Mouse (Mus musculus) Muller cell, postnatal 12 days (primary cell): Measurements from ENCODE around the gene Gm44579.

Source experiments
- DNase-seq: peaks from one replicate; pipeline ENCODE4 v3.0.0-alpha.2; 2015; ENCODE audit errors: inconsistent ontology term

The Gm44579 gene

GRCm38 (mm10) chr15:98220877-98221276 lies at the start of gene Gm44579, which contains the start of gene Olfr287:
Gene Gm44579, minus strand, starts transcription at chr15:98220977.
Gene Olfr287, minus strand, starts transcription at chr15:98221056.
- no peak for DNase-seq

- no peak for DNase-seq
Observed at GRCm38 (mm10) chr15:98257776-98258175, 37.0 kb upstream of the Gm44579 start.

- no peak for DNase-seq
Observed at GRCm38 (mm10) chr15:98257193-98257592, 36.4 kb upstream of the Gm44579 start, which contains the start of gene H1fnt. Gene H1fnt, minus strand, starts transcription at chr15:98257293.

DNA sequence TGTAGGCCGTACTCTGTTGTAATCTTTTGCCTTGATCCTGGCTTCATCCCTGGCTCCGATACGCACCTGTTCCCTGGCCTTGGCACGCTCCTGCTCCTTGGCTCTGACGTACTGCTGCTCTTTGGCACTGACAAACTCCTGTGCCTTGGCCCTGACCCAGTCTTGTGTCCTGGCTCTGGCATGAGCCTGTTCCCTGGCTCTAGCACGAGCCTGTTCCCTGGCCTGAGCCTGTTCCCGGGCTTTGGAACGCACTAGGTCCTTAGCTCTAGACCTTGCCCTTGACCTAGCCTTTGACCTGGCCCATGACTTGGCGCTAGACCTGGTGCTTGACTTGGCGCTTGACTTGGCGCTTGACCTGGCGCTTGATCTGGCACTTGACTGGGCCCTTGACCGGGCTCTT lies 35.5 kb upstream of the Gm44579 start:
- no peak for DNase-seq

DNA sequence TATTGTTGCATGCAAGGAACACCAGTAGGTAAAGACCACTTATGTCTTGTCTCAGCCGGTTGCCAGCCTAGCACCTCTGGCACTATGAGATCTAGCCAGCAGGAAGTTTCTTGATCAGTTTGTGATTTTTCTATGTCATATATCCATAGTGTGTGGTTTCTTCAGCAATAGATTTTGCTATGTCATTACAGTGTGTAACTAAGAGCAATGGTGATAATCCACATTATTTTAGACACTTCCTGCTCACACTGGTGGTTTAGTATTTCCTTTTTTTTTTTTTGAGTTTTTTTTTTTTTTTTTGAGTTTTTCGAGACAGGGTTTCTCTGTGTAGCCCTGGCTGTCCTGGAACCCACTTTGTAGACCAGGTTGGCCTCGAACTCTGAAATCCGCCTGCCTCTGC lies 14.7 kb upstream of the Gm44579 start:
- no peak for DNase-seq

DNA sequence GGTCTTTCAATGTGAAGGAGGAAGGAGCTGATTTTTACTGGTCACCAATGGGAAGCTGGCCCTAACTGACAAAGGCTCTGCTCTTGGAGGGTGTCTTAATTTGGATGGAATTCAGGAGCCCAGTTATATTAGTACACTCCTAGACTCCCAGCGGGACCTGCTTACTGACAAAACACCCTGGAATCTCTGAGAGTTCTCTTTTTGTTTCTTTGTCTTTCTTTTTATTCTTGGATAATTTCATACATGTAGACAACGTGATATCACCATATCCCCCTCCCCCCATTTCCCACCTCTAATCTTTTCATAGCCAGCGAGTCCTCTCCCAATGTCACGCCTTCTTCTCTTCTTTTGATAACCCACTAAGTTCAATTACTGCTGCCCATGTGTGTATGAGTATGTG lies 13.6 kb upstream of the Gm44579 start, which contains the start of gene Olfr286:
TSS of gene Olfr286 (minus strand) at position 101 of the 400 bp plus-strand sequence.
- DNase-seq = no peak

DNA sequence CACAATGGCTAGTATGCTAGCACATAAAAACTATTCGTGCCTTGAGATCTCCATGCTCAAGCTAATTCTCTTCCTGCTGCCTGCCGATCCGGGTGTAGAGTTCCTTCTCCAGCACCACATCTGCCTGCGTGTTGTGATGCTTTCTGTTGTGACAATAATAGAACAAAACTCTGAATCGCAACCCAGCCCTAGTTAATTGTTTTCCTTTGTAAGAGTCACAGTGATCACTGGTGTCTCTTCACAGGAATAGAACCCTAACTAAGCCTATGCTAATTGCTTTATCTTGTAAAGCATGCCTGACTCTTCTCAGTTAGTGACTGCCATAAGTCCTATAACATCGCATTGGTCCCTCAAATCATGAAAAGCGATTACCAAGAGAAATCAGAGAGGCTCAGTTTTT lies 5.3 kb upstream of the Gm44579 start:
- no peak for DNase-seq

DNA sequence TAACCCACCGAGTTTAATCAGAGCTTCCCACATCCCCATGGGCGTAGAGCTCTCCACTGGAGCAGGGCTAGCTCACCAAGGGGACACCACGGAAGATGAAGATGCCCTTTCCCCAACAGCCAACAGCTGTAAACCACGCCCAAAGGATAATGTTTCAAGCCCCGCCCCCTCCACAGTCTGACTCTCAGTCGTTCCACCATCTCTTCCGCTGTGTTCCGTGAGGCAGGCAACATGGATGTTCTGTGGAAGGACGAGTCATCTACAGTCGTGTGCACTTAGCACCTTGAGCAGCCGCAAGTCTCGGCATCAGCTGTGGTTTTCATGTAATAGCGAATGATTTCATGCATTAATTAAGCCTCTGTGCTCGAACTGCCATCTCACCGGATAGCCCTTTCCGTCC lies 4.8 kb upstream of the Gm44579 start:
- DNase-seq = no peak

DNA sequence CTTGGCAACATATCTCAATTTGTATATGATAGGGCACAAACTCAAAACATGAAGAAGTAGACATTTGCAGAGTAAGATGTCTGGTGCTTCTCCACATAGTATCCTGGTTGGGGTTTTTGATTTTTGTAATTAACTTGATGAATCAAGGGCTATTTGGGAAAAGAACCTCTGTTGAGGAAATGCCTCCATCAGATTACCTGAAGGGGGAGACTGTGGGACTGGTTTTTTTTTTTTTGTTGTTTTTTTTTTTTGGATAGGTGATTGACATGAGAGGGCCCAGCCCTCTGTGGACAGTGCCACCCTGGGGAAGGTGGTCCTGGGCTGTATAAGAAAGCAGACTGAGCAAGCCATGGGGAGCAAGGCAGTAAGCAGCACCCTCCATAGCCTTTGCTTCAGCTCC lies 1.6 kb upstream of the Gm44579 start:
- DNase-seq = no peak

GRCm38 (mm10) chr15:98214130-98214529 lies 6.6 kb downstream of the Gm44579 start:
- DNase-seq = no peak

DNA sequence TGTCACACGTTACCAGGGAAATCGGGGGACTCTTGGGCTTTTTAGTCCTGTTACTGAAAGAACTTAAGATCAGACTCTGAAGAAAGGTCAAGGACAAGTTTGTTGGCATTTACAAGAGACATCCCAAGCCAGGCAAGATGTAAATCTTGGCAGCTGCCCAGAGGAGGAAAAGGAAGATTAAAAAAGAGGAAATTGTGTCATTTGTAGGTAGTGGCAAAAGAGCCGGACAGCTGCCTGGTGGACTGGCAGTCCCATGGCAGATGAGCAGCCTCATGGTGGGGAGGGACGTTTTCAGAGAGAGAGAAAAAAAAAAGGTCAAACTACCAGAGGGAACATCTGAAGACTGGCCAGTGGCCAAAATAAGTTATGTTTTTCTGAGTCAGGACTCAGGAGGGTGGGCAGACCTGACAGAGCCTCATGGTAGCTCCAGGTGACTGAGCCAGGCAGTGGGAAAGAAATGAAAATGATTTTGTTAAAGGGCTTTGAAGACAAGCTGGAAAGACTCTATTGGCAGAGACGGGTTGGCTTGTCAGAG lies 7.4 kb downstream of the Gm44579 start:
- no peak for DNase-seq

- peak; percentile 74 for DNase-seq
Observed at GRCm38 (mm10) chr15:98209676-98210075, 11.1 kb downstream of the Gm44579 start.

- DNase-seq = no peak
Observed at GRCm38 (mm10) chr15:98195442-98195841, 25.3 kb downstream of the Gm44579 start, which contains the start of gene Olfr288. Gene Olfr288, minus strand, starts transcription at chr15:98195542.

- DNase-seq = no peak
Observed at GRCm38 (mm10) chr15:98184456-98184855, 36.3 kb downstream of the Gm44579 start.

- no peak for DNase-seq
Observed at GRCm38 (mm10) chr15:98181856-98182570, 38.8 kb downstream of the Gm44579 start.

DNA sequence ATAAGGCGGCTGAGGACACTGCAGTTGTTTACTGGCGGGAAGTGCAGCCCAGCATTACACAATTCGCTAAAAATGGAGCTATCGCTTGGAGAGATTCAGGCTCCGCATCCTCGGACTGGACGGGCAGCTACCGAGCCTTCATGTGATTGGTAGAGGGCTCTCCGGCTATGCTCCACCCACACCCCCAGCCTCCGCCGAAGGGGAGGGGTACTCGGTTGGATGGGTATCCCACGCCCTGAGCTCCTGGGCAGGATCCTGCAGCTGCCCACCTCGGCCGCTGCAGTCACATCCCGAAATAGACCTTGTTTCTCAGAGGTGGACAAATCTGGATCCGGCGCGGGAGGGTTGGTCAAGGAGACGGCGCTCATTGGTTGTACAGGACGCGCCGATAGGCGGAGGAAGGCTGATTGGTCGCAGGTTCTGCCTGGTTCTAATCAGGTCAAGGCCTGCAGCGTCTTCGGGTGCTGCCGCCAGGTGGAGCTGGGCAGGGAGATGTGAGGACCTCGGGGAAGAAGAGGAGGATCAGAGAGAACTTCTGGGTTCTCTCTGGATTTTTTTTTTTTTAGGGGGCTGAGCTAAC lies 39.6 kb downstream of the Gm44579 start:
- peak; percentile 94 for DNase-seq

GRCm38 (mm10) chr15:98180567-98181131 lies 40.1 kb downstream of the Gm44579 start:
- DNase-seq = no peak

DNA sequence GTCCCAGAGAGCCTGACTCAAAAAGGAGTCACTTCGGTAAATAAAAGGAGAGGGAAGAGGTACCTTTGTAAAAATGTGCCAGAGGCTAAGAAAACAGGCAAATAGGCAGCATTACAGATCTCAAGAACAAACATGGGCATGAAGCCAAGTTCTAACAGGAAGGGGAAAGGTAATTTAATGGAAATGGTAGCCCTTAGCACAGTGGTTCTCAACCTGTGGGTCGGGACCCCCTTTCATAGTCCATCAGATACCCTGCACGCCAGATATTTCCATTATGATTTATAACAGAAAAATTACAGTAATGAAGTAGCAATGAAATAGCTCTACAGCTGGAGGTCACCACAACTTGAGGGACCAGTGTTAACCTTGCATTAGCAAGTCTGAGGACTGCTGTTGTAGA lies 43.5 kb downstream of the Gm44579 start:
- no peak for DNase-seq

- peak; percentile 42 for DNase-seq
Observed at GRCm38 (mm10) chr15:98173821-98174220, 47.0 kb downstream of the Gm44579 start.

GRCm38 (mm10) chr15:98172113-98172512 lies 48.7 kb downstream of the Gm44579 start:
- no peak for DNase-seq

- DNase-seq = no peak
Observed at GRCm38 (mm10) chr15:98170917-98171316, 49.9 kb downstream of the Gm44579 start.

GRCm38 (mm10) chr15:98170365-98170764 lies 50.4 kb downstream of the Gm44579 start:
- peak; percentile 51 for DNase-seq

- no peak for DNase-seq
Observed at GRCm38 (mm10) chr15:98168622-98169004, 52.2 kb downstream of the Gm44579 start.
